Mouse (Mus musculus) A20 (cell line): ENCODE results near the gene Mrpl44.
A peak's percentile ranks its signal among the peaks of the same experiment; 100 is the strongest.

ENCODE experiments used
- DNase-seq: peaks from one replicate; pipeline ENCODE4 v3.0.0-alpha.2; 2011; ENCODE audit warnings: low read depth, low spot score

Mrpl44 gene

GRCm38 (mm10) chr1:79762282-79763250, 13.3 kb upstream of the Mrpl44 start:
- DNase-seq = peak; percentile 77

- DNase-seq = no peak
Measured at GRCm38 (mm10) chr1:79764031-79764430, 11.8 kb upstream of the Mrpl44 start.

GRCm38 (mm10) chr1:79764483-79764882, 11.3 kb upstream of the Mrpl44 start:
- no peak for DNase-seq

- peak; percentile 68 for DNase-seq
Measured at GRCm38 (mm10) chr1:79768231-79768630, 7.6 kb upstream of the Mrpl44 start.

GRCm38 (mm10) chr1:79774164-79774780, 1.5 kb upstream of the Mrpl44 start:
- DNase-seq = peak; percentile 44

GRCm38 (mm10) chr1:79778011-79778410, 2.2 kb downstream of the Mrpl44 start:
- no peak for DNase-seq

GRCm38 (mm10) chr1:79782433-79782832, 6.6 kb downstream of the Mrpl44 start:
- DNase-seq = peak; percentile 43

- peak; percentile 34 for DNase-seq
Measured at GRCm38 (mm10) chr1:79786267-79786927, 10.6 kb downstream of the Mrpl44 start.

GRCm38 (mm10) chr1:79797084-79797483, 21.3 kb downstream of the Mrpl44 start:
- DNase-seq = no peak

GRCm38 (mm10) chr1:79802858-79803427, 27.1 kb downstream of the Mrpl44 start:
- DNase-seq = no peak

- DNase-seq = no peak
Measured at GRCm38 (mm10) chr1:79803614-79804013, 27.8 kb downstream of the Mrpl44 start.

- DNase-seq = no peak
Measured at GRCm38 (mm10) chr1:79806865-79807264, 31.0 kb downstream of the Mrpl44 start.

- DNase-seq = no peak
Measured at GRCm38 (mm10) chr1:79809447-79809846, 33.6 kb downstream of the Mrpl44 start.

- no peak for DNase-seq
Measured at GRCm38 (mm10) chr1:79815446-79815845, 39.6 kb downstream of the Mrpl44 start.

GRCm38 (mm10) chr1:79819296-79819879, 43.6 kb downstream of the Mrpl44 start:
- DNase-seq = peak; percentile 10

- DNase-seq = no peak
Measured at GRCm38 (mm10) chr1:79822806-79823525, 47.1 kb downstream of the Mrpl44 start.

GRCm38 (mm10) chr1:79823951-79824633, 48.3 kb downstream of the Mrpl44 start:
- no peak for DNase-seq
